Mouse (Mus musculus): Measurements from ENCODE around the gene 1110051M20Rik. TPM values are rescaled to one million over a fixed set of nuclear protein-coding genes. Genes with fewer than 3 reads are reported as not detected.
A peak's percentile ranks its signal among the peaks of the same experiment; 100 is the strongest.

Gene 1110051M20Rik
- total and polyA plus RNA-seq, 3 experiments: 21.1 to 34.0 (median 26.2) TPM

DNA sequence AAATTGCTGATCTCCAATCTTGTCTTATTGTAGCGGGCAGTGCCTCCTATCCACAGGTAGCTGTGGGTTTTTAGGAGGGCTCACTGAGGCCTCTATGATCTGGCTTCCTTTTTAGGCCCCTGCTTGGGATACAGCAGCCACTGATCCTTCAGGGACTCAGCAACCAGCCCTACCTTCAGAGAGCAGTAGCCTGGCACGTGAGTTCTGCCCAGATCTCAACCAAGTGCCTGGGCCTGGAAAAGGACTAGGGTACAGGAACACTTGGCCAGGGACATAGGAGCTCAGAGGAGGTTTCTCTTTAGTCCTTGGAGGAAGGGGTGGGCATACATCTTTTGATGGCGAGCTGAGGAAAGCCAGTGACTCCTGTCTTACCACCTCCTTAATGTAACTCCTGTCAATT is 176.5 kb downstream of the 1110051M20Rik start:
- Histone ChIP-seq H3K4me1 (ENCODE audit: control insufficient read depth in 1 of 2, insufficient read depth in 2 of 2) (peaks cover 4 to 21% of the 10 kb centered on the region in 2 experiments; a peak in 3 of 4 replicates), H3K27me3 (replicated peaks) (no peaks in the 10 kb centered on the region), H3K79me2 (replicated peaks; ENCODE audit: control insufficient read depth, extremely low read depth, insufficient read depth, poor library complexity, severe bottlenecking) (peaks cover 28% of the 10 kb centered on the region), H3K27ac (ENCODE audit: insufficient read depth, low read depth) (no peak overlapping the region), H3K9me3 (replicated peaks; ENCODE audit: low read length) (no peaks in the 10 kb centered on the region), H3K4me2 (ENCODE audit: insufficient read depth, low read depth, poor library complexity, severe bottlenecking) (no peak overlapping the region), H3K36me3 (replicated peaks in 1 of 2; ENCODE audit: control insufficient read depth in 1 of 2, insufficient read depth in 1 of 2, low read length in 1 of 2) (peaks cover 50 to 66% of the 10 kb centered on the region in 2 experiments), H3K9ac (ENCODE audit: insufficient read depth, low read depth) (no peak overlapping the region), H3K4me3 (replicated peaks in 1 of 3; ENCODE audit: low read depth in 2 of 3, low read length in 2 of 3, poor library complexity in 1 of 3) (no peak overlapping the region)
- TF ChIP-seq IRF4 (IDR thresholded peaks at IDR 0.05; ENCODE audit: low read depth, low read length) (no peak), POLR2AphosphoS2 (IDR thresholded peaks at IDR 0.05; ENCODE audit: low read depth, low read length) (no peak), PAX5 (IDR thresholded peaks at IDR 0.05; ENCODE audit: low read length) (no peak), NELFE (IDR thresholded peaks at IDR 0.05; ENCODE audit: low read depth, low read length) (no peak), TCF12 (IDR thresholded peaks at IDR 0.05; ENCODE audit: low read depth, low read length) (no peak), ETS1 (conservative IDR thresholded peaks at IDR 0.05; ENCODE audit: low read depth, low read length) (no peak), KAT2A (IDR thresholded peaks at IDR 0.05; ENCODE audit: insufficient replicate concordance, low read length) (no peak), GABPA (IDR thresholded peaks at IDR 0.05; ENCODE audit: insufficient replicate concordance, low read depth, low read length) (no peak), NRF1 (IDR thresholded peaks at IDR 0.05; ENCODE audit: low read depth, low read length) (no peak), ZMIZ1 (IDR thresholded peaks at IDR 0.05; ENCODE audit: low read depth, low read length) (no peak), TBP (conservative IDR thresholded peaks at IDR 0.05; ENCODE audit: low read depth, low read length) (no peak)
- in situ Hi-C loops (cut with MboI; ENCODE audit: low pct_ligation_motif_present, low pct_unique_long_range_greater_than_20kb, low sequenced_read_pairs): no loop called here
- DNase-seq (ENCODE audit: extremely low read depth): no peak
- dilution Hi-C loops (cut with MboI; ENCODE audit: extremely low pct_ligation_motif_present, extremely low pct_unique_long_range_greater_than_20kb, low sequenced_read_pairs): no loop called here

DNA sequence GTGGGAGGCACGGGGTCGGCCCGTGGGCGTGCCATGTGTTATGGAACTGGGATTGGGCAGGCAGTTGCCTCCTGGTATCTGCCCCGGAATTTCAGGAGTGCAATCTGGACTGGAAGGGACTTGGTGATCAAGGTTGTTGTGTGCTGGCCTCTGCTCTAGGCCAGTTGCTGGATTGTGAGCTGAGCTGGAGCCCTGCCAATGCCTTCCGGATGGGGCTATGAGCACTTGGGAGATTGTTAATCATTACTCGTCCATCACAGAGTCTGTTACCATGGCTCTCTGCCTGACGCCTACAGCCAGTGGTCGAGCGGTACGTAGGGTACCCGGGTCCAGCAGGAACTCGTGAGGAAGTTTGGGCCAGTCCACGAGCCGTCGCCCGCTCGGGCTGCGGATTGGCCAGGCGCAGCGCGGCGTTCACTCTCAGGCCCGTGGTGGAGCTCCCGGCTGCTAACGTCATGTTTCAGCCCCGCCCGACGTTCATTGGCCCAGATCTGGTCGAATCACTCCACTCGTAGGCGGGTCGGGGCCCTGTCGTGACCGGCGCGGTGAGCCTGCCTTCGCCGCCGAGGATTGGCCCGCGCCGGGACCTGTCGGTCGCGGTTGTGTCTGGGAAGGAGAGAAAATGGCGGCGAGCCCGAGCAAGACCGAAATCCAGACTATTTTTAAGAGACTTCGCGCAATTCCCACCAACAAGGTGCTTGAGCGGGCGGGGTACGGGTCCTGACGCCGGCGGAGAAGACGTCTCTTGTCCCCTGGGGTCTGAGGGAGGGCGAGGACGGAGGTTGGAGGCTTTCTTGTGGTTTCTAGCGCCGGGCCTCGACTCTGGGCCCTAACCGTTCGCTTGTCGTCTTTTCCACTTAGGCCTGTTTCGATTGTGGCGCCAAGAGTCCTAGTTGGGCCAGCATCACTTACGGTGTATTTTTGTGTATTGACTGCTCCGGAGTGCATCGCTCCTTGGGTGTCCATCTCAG is 179.5 kb downstream of the 1110051M20Rik start, which contains the start of gene Arfgap2:
Gene Arfgap2, plus strand, starts transcription at position 264 of the 971 bp plus-strand sequence.
- Histone ChIP-seq H3K4me3 (replicated peaks in 1 of 3; ENCODE audit: low read depth in 2 of 3, low read length in 2 of 3, poor library complexity in 1 of 3) (peak within 1 kb of the TSS; percentile 69 to 95 (median 79)), H3K27me3 (replicated peaks) (peaks cover 2% of the 10 kb centered on the region), H3K4me2 (ENCODE audit: insufficient read depth, low read depth, poor library complexity, severe bottlenecking) (peak within 1 kb of the TSS; percentile 53), H3K9me3 (replicated peaks; ENCODE audit: low read length) (no peaks in the 10 kb centered on the region), H3K4me1 (ENCODE audit: control insufficient read depth in 1 of 2, insufficient read depth in 2 of 2) (peaks cover 4 to 21% of the 10 kb centered on the region in 2 experiments; a peak in 3 of 4 replicates), H3K36me3 (replicated peaks in 1 of 2; ENCODE audit: control insufficient read depth in 1 of 2, insufficient read depth in 1 of 2, low read length in 1 of 2) (peaks cover 31 to 38% of the 10 kb centered on the region in 2 experiments), H3K79me2 (replicated peaks; ENCODE audit: control insufficient read depth, extremely low read depth, insufficient read depth, poor library complexity, severe bottlenecking) (peaks cover 23% of the 10 kb centered on the region), H3K9ac (ENCODE audit: insufficient read depth, low read depth) (peak within 1 kb of the TSS; percentile 96), H3K27ac (ENCODE audit: insufficient read depth, low read depth) (peak within 1 kb of the TSS; percentile 41)
- in situ Hi-C loops (cut with MboI; ENCODE audit: low pct_ligation_motif_present, low pct_unique_long_range_greater_than_20kb, low sequenced_read_pairs) (no loop called here), dilution Hi-C loops (cut with MboI; ENCODE audit: extremely low pct_ligation_motif_present, extremely low pct_unique_long_range_greater_than_20kb, low sequenced_read_pairs) (no loop called here)
- DNase-seq (ENCODE audit: extremely low read depth): peak; percentile 95
- no peak for TF ChIP-seq USF2 (conservative IDR thresholded peaks at IDR 0.05; ENCODE audit: low read depth, low read length)
- TF ChIP-seq GABPA (IDR thresholded peaks at IDR 0.05; ENCODE audit: insufficient replicate concordance, low read depth, low read length): no peak
- TF ChIP-seq BHLHE40 (IDR thresholded peaks at IDR 0.05; ENCODE audit: low read depth, low read length): peak; percentile 52; the same call in 1 of the 2 replicates
- no peak for TF ChIP-seq RAD21 (IDR thresholded peaks at IDR 0.05; ENCODE audit: low read depth, low read length)
- TF ChIP-seq SIN3A (IDR thresholded peaks at IDR 0.05; ENCODE audit: low read length): peak; percentile 89
- no peak for TF ChIP-seq MAZ (IDR thresholded peaks at IDR 0.05; ENCODE audit: low read depth, low read length)
- TF ChIP-seq ZMIZ1 (IDR thresholded peaks at IDR 0.05; ENCODE audit: low read depth, low read length): peak; percentile 79
- TF ChIP-seq TCF12 (IDR thresholded peaks at IDR 0.05; ENCODE audit: low read depth, low read length): peak; percentile 63
- peak; percentile 70 for TF ChIP-seq ELF1 (IDR thresholded peaks at IDR 0.05; ENCODE audit: low read depth, low read length)
- TF ChIP-seq SMC3 (IDR thresholded peaks at IDR 0.05; ENCODE audit: low read depth, low read length): no peak
- no peak for TF ChIP-seq ZNF384 (IDR thresholded peaks at IDR 0.05; ENCODE audit: low read depth, low read length)
- TF ChIP-seq POLR2A (IDR thresholded peaks at IDR 0.05; ENCODE audit: low read depth, low read length): peak; percentile 89
- TF ChIP-seq CTCF (conservative IDR thresholded peaks at IDR 0.05 in 1 of 2, IDR thresholded peaks at IDR 0.05 in 1 of 2; ENCODE audit: low read depth in 2 of 2, low read length in 2 of 2): no peak
- TF ChIP-seq POLR2AphosphoS2 (IDR thresholded peaks at IDR 0.05; ENCODE audit: low read depth, low read length): peak; percentile 85
- no peak for TF ChIP-seq ZKSCAN1 (IDR thresholded peaks at IDR 0.05; ENCODE audit: borderline replicate concordance, low read depth, low read length)
- no peak for TF ChIP-seq EP300 (IDR thresholded peaks at IDR 0.05; ENCODE audit: low read length)
- TF ChIP-seq MYC (IDR thresholded peaks at IDR 0.05; ENCODE audit: low read depth, low read length): no peak
- no peak for TF ChIP-seq USF1 (IDR thresholded peaks at IDR 0.05; ENCODE audit: low read depth, low read length)
- TF ChIP-seq JUN (IDR thresholded peaks at IDR 0.05; ENCODE audit: insufficient read depth, low read depth, low read length): no peak
- TF ChIP-seq CHD1 (IDR thresholded peaks at IDR 0.05; ENCODE audit: low read depth, low read length): 0 out of 2 replicates have a peak, but pooled peaks have one; percentile 38
- TF ChIP-seq TBP (conservative IDR thresholded peaks at IDR 0.05; ENCODE audit: low read depth, low read length): 0 out of 2 replicates have a peak, but pooled peaks have one; percentile 16
- TF ChIP-seq ZC3H11A (IDR thresholded peaks at IDR 0.05; ENCODE audit: low read depth, low read length): no peak
- TF ChIP-seq MAFK (IDR thresholded peaks at IDR 0.05; ENCODE audit: insufficient replicate concordance, low read length): no peak
- TF ChIP-seq PAX5 (IDR thresholded peaks at IDR 0.05; ENCODE audit: low read length): no peak
- TF ChIP-seq IRF4 (IDR thresholded peaks at IDR 0.05; ENCODE audit: low read depth, low read length): no peak; the same call in 1 of the 2 replicates
